Mouse (Mus musculus) kidney, postnatal 0 days (tissue): ENCODE results near the gene Capn8. TPM values are rescaled to one million over a fixed set of nuclear protein-coding genes. Genes with fewer than 3 reads are reported as not detected.
A peak's percentile ranks its signal among the peaks of the same experiment; 100 is the strongest.

Experiments
- ATAC-seq: fragments of 200-750 bp; cut with Nextera tagmentation; replicated peaks from 2 replicates; pipeline ENCODE4 v1.8.0; 2017; ENCODE audit warnings: low read depth, moderate number of reproducible peaks, moderate TSS enrichment, moderate library complexity; ENCODE audit not compliant: low FRiP score
- DNase-seq: peaks from one replicate; pipeline ENCODE4 v3.0.0-alpha.2; 2016; ENCODE audit warnings: low spot score
- H3K27ac ChIP-seq: fragments of 300-500 bp; sonication (generic); 2 replicates; pipeline ENCODE4 v1.5.1; 2014; ENCODE audit warnings: mild to moderate bottlenecking
- H3K27me3 ChIP-seq: fragments of 300-500 bp; sonication (generic); 2 replicates; pipeline ENCODE4 v1.6.1; 2014; ENCODE audit warnings: low read length, mixed read lengths; ENCODE audit not compliant: insufficient read depth
- H3K36me3 ChIP-seq: fragments of 300-500 bp; sonication (generic); 2 replicates; pipeline ENCODE4 v1.6.1; 2014; ENCODE audit warnings: low read length, mixed read lengths; ENCODE audit not compliant: insufficient read depth
- H3K4me1 ChIP-seq: fragments of 300-500 bp; sonication (generic); replicated peaks from 2 replicates; pipeline ENCODE4 v1.6.1; 2014; ENCODE audit warnings: antibody characterized with exemption, low read length, mixed read lengths; ENCODE audit not compliant: insufficient read depth
- H3K4me2 ChIP-seq: fragments of 300-500 bp; sonication (generic); 2 replicates; pipeline ENCODE4 v1.6.1; 2014; ENCODE audit warnings: mild to moderate bottlenecking, low read length, moderate library complexity, mixed read lengths
- H3K4me3 ChIP-seq: fragments of 300-500 bp; sonication (generic); replicated peaks from 2 replicates; pipeline ENCODE4 v1.5.1; 2014; ENCODE audit warnings: low read depth, low read length
- H3K9ac ChIP-seq: fragments of 300-500 bp; sonication (generic); 2 replicates; pipeline ENCODE4 v1.6.1; 2014; ENCODE audit warnings: low read depth, low read length
- H3K9me3 ChIP-seq: fragments of 300-500 bp; sonication (generic); replicated peaks from 2 replicates; pipeline ENCODE4 v1.6.1; 2016; ENCODE audit warnings: low read length, inconsistent platforms, mixed read lengths
- CTCF ChIP-seq: IDR thresholded peaks from 2 replicates; pipeline ENCODE4 v1.5.1; 2016; ENCODE audit warnings: antibody characterized with exemption, low read depth, mild to moderate bottlenecking, moderate library complexity
- WGBS: fragments of 180-500 bp; shearing (Covaris S2); extraction: QIAGEN DNeasy Blood & Tissue Kit; methylation state at CpG from one replicate; pipeline ENCODE4 v1.1.7; 2014; 5-methylcytosine and 5-hydroxymethylcytosine counted together
- polyA plus RNA-seq: library from polyadenylated mRNA; unstranded; fragments of >200 nt; fragmentation: Nextera tagmentation; extraction: Ambion mirVana; gene quantifications from 2 replicates; pipeline ENCODE4 v1.2.1, GENCODE M21; 2015

Capn8 gene
- polyA plus RNA-seq, 1 experiment from 2014 or later = 0.11 TPM

DNA sequence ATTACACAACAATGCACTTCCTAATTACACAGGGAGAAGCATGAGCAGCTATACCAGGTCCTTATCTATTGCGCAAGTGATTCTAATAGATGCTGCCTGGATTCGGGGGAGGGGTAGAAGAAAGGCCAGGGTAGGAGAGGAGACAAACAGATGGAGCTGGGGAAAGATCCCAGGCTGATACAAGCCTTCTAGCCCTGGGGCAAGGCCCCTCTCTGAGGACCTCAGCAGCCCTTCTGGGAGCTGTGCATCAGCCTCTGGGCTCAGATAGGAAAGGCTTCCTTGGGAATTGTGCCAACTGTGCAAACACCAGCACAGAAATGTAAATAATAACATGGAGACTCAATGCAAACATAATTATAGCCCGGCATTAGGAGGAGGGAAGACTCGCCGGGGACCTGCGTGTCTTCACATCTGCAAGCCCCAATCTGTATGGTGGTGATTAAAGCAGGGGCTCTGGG lies 80.4 kb downstream of the Capn8 start:
- H3K9me3 ChIP-seq = no peaks in the 10 kb centered on the region
- no peak overlapping the region for H3K9ac ChIP-seq
- no peak overlapping the region for H3K27ac ChIP-seq
- H3K4me1 ChIP-seq = no peaks in the 10 kb centered on the region
- H3K4me3 ChIP-seq = no peak overlapping the region
- ATAC-seq (no peak), DNase-seq (no peak)
- TF ChIP-seq CTCF = no peak
- H3K36me3 ChIP-seq = no peaks in the 10 kb centered on the region
- no peak overlapping the region for H3K4me2 ChIP-seq
- H3K27me3 ChIP-seq = no peaks in the 10 kb centered on the region
- 65% methylated on average over 6 of the region's 6 CpGs for WGBS

GRCm38 (mm10) chr1:182646796-182647195 lies 82.0 kb downstream of the Capn8 start:
- no peak for DNase-seq
- H3K4me3 ChIP-seq = no peak overlapping the region
- 72% methylated on average over 3 of the region's 3 CpGs for WGBS
- H3K4me1 ChIP-seq = no peaks in the 10 kb centered on the region
- TF ChIP-seq CTCF = no peak
- no peak overlapping the region for H3K27ac ChIP-seq
- no peak overlapping the region for H3K4me2 ChIP-seq
- H3K27me3 ChIP-seq = no peaks in the 10 kb centered on the region
- no peaks in the 10 kb centered on the region for H3K36me3 ChIP-seq
- no peak overlapping the region for H3K9ac ChIP-seq
- no peaks in the 10 kb centered on the region for H3K9me3 ChIP-seq
- ATAC-seq = no peak

- 23% methylated on average over 6 of the region's 6 CpGs for WGBS
- no peak overlapping the region for H3K4me2 ChIP-seq
Observed at GRCm38 (mm10) chr1:182657760-182658159, 93.0 kb downstream of the Capn8 start.

DNA sequence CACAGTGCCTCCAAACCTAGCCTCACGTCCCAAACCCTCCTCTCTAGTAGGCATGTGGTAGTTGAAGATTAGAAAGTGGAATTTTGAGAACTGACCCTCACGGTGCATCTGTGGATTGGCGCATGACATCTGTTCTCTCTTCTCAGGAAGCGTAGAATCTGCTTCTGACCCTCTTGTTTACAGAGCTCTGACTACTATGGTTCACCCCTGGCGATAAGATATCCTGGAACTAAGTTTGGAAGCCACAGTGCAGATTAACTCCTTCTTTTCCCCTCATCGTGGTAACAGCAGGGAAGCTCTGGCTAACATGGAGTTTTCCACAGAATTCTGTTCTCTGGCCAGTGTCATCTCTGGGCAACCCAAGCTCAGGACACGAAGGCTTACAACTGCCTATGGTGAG lies 95.6 kb downstream of the Capn8 start:
- H3K9me3 ChIP-seq = no peaks in the 10 kb centered on the region
- 68% methylated on average over 7 of the region's 7 CpGs for WGBS
- peaks cover 5% of the 10 kb centered on the region; the same call in 1 of the 2 replicates for H3K4me1 ChIP-seq
- no peak overlapping the region for H3K4me3 ChIP-seq
- no peaks in the 10 kb centered on the region for H3K36me3 ChIP-seq
- H3K27ac ChIP-seq = no peak overlapping the region
- no peak overlapping the region for H3K4me2 ChIP-seq
- no peak overlapping the region for H3K9ac ChIP-seq
- ATAC-seq = no peak
- no peak for DNase-seq
- TF ChIP-seq CTCF = no peak
- H3K27me3 ChIP-seq = no peaks in the 10 kb centered on the region

More at GRCm38 (mm10) chr1:182657760-182658159, 93.0 kb downstream of the Capn8 start:
- no peak for ATAC-seq
- Histone ChIP-seq H3K27ac (no peak overlapping the region), H3K36me3 (no peaks in the 10 kb centered on the region), H3K4me1 (no peaks in the 10 kb centered on the region), H3K27me3 (no peaks in the 10 kb centered on the region), H3K9me3 (no peaks in the 10 kb centered on the region), H3K4me3 (no peak overlapping the region), H3K9ac (no peak overlapping the region)
- DNase-seq = peak; percentile 75
- TF ChIP-seq CTCF = peak; percentile 83

GRCm38 (mm10) chr1:182663671-182664070 lies 98.9 kb downstream of the Capn8 start:
- 47% methylated on average over 11 of the region's 11 CpGs for WGBS
- H3K9ac ChIP-seq = no peak overlapping the region
- no peak overlapping the region for H3K27ac ChIP-seq
- H3K36me3 ChIP-seq = no peaks in the 10 kb centered on the region
- H3K4me2 ChIP-seq = no peak overlapping the region
- TF ChIP-seq CTCF = no peak
- H3K9me3 ChIP-seq = no peaks in the 10 kb centered on the region
- peak; percentile 41 for DNase-seq
- H3K27me3 ChIP-seq = no peaks in the 10 kb centered on the region
- peaks cover 5% of the 10 kb centered on the region; the same call in 1 of the 2 replicates for H3K4me1 ChIP-seq
- no peak overlapping the region for H3K4me3 ChIP-seq
- ATAC-seq = no peak

DNA sequence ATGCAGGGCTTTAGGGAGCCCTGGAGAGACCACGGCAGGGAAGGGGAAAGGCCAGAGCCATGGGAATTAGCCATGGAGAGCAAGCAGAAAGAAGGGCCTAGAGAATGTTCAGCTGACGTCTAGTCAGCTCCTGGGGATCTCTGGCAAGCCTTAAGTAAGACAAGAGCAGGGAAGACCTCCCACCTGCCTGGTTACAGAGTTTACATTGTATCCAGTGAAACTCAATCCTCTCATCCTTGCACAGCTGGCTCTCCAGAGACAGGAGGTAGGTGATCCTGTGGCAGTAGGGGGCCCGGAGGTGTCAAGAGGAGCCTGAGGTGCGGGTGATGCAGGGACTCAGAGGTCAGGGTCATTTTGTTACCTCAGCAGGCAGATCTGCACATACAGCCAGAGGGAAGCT lies 100.0 kb downstream of the Capn8 start:
- no peak overlapping the region for H3K4me3 ChIP-seq
- H3K27me3 ChIP-seq = no peaks in the 10 kb centered on the region
- no peaks in the 10 kb centered on the region for H3K36me3 ChIP-seq
- DNase-seq = no peak
- 45% methylated on average over 4 of the region's 4 CpGs for WGBS
- no peak for ATAC-seq
- H3K9ac ChIP-seq = no peak overlapping the region
- H3K4me2 ChIP-seq = no peak overlapping the region
- TF ChIP-seq CTCF = no peak
- no peak overlapping the region for H3K27ac ChIP-seq
- H3K9me3 ChIP-seq = no peaks in the 10 kb centered on the region
- peaks cover 9% of the 10 kb centered on the region for H3K4me1 ChIP-seq

DNA sequence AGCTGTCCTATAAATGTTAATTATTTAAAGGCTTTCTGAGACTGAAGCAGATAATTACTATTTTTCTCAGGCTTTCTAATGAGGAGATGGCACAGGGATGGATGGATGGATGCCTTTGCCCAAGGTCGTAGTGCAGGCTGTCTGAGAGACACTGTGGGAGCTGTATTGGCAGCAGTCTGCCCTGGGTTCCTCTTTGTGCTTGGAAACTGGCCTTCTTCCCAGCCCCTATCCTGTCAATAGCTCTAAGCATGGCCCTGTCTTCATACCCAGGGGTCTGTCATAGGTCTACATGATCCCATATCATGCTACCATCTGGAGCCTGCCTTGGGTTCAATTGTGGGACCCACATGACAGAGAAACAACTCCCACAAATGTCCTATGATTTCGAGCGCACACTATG lies 102.5 kb downstream of the Capn8 start:
- no peaks in the 10 kb centered on the region for H3K36me3 ChIP-seq
- no peak overlapping the region for H3K9ac ChIP-seq
- WGBS = 96% methylated on average over 3 of the region's 3 CpGs
- no peak for TF ChIP-seq CTCF
- no peak for DNase-seq
- no peak for ATAC-seq
- H3K27ac ChIP-seq = no peak overlapping the region
- peaks cover 17% of the 10 kb centered on the region for H3K4me1 ChIP-seq
- no peak overlapping the region for H3K4me3 ChIP-seq
- H3K9me3 ChIP-seq = no peaks in the 10 kb centered on the region
- no peaks in the 10 kb centered on the region for H3K27me3 ChIP-seq
- H3K4me2 ChIP-seq = no peak overlapping the region
